ENCODE assay signal across 14 mouse cellular contexts in the genomic region with DNA sequence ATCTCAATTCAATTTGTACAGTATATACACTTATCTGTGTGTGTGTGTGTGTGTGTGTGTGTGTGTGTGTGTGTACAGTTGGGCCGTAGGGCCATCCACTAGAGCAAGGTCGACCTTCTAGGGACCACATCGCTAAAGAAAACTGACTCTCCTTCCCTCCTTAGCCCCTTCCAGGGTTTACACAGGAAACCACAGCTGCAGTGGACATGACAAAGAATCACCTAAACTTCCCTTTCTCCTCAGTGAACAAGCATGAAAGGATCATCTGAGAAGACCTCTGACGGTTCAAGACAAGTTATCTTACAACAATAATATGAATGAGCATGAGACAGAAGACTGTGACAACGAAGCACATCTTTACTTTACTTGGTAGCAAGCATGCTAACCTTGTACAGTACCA. TPM values are rescaled to one million over a fixed set of nuclear protein-coding genes. Genes with fewer than 3 reads are reported as not detected.
DNase-seq lines count a peak whose midpoint lies in the region; ATAC-seq lines count a peak whose summit lies in the region.
"Had no signal": no experiment of that assay in that cellular context is flagged by ENCODE, and none has a peak within 500 bp of the region (broad histone marks: within the 10 kb centered on the region; RNA-seq: fewer than 3 reads in every experiment).

No protein-coding gene starts in this region.

- H3K36me3 ChIP-seq in kidney, embryonic 15.5 days: no peaks in the 10 kb centered on the region
- H3K36me3 ChIP-seq in hindbrain, embryonic 15.5 days: no peaks in the 10 kb centered on the region
- H3K36me3 ChIP-seq in midbrain, embryonic 15.5 days (replicated peaks): no peaks in the 10 kb centered on the region

- DNase-seq in embryo, embryonic 9.5 days (ENCODE audit: extremely low spot score): peak; percentile 6
- DNase-seq in embryo, embryonic 10 days (ENCODE audit: low spot score): no peak
- DNase-seq in kidney, adult 8-10 months: no peak
- DNase-seq in adrenal gland, postnatal 25 days: no peak
- no peak for DNase-seq in right cerebral cortex, postnatal 4 days
- DNase-seq: heart, adult 18-20 months; lung, postnatal 4 days had no signal

- H3K4me3 ChIP-seq in kidney, embryonic 15.5 days (replicated peaks): no peak overlapping the region
- peak overlapping the region; percentile 61 for H3K4me3 ChIP-seq in hindbrain, embryonic 15.5 days
- peak overlapping the region; percentile 81 for H3K4me3 ChIP-seq in midbrain, embryonic 15.5 days

- peak overlapping the region; percentile 98 for H3K4me2 ChIP-seq in kidney, embryonic 15.5 days
- H3K4me2 ChIP-seq in hindbrain, embryonic 15.5 days: peak overlapping the region; percentile 84
- H3K4me2 ChIP-seq in midbrain, embryonic 15.5 days: peak overlapping the region; percentile 98; the same call in 1 of the 2 replicates

- 26% methylated on average over 5 of the region's 5 CpGs for WGBS in kidney, embryonic 15.5 days
- WGBS in hindbrain, embryonic 15.5 days: 25% methylated on average over 5 of the region's 5 CpGs
- 23% methylated on average over 5 of the region's 5 CpGs for WGBS in midbrain, embryonic 15.5 days

- ATAC-seq in kidney, embryonic 15.5 days (replicated peaks; ENCODE audit: low FRiP score): no peak
- no peak for ATAC-seq in hindbrain, embryonic 15.5 days (ENCODE audit: low FRiP score, low read depth)
- ATAC-seq in midbrain, embryonic 15.5 days (replicated peaks): no peak

- H3K9me3 ChIP-seq in kidney, embryonic 15.5 days (replicated peaks): no peaks in the 10 kb centered on the region
- no peaks in the 10 kb centered on the region for H3K9me3 ChIP-seq in hindbrain, embryonic 15.5 days
- H3K9me3 ChIP-seq in midbrain, embryonic 15.5 days: no peaks in the 10 kb centered on the region

- H3K4me1 ChIP-seq in kidney, embryonic 15.5 days: peaks cover 14% of the 10 kb centered on the region
- H3K4me1 ChIP-seq in hindbrain, embryonic 15.5 days (replicated peaks): peaks cover 20% of the 10 kb centered on the region
- peaks cover 13% of the 10 kb centered on the region for H3K4me1 ChIP-seq in midbrain, embryonic 15.5 days

- H3K9ac ChIP-seq in kidney, embryonic 15.5 days: no peak overlapping the region
- H3K9ac ChIP-seq in hindbrain, embryonic 15.5 days: no peak overlapping the region
- H3K9ac ChIP-seq in midbrain, embryonic 15.5 days: 0 out of 2 replicates have a peak overlapping the region, but pooled peaks have one; percentile 77

- no peak overlapping the region for H3K27ac ChIP-seq in kidney, embryonic 15.5 days
- H3K27ac ChIP-seq in hindbrain, embryonic 15.5 days (replicated peaks): no peak overlapping the region
- no peak overlapping the region for H3K27ac ChIP-seq in midbrain, embryonic 15.5 days

- H3K27me3 ChIP-seq in kidney, embryonic 15.5 days: peaks cover 56% of the 10 kb centered on the region
- H3K27me3 ChIP-seq in hindbrain, embryonic 15.5 days: peaks cover 15% of the 10 kb centered on the region
- H3K27me3 ChIP-seq in midbrain, embryonic 15.5 days (replicated peaks): peaks cover 10% of the 10 kb centered on the region

RNA-seq across cellular contexts. Expression of gene Slc27a2, which starts 0.3 kb away (rescaled TPM):
- 32.9 and 35.3 TPM in 2 replicates for polyA plus RNA-seq in kidney, embryonic 15.5 days (2015; fragmentation: Nextera tagmentation; extraction: Ambion mirVana)
- 10.5 and 10.7 TPM in 2 replicates for polyA plus RNA-seq in hindbrain, embryonic 15.5 days (2015; fragmentation: Nextera tagmentation; extraction: Ambion mirVana)
- 12.7 and 13.0 TPM in 2 replicates for polyA plus RNA-seq in midbrain, embryonic 15.5 days (2015; fragmentation: Nextera tagmentation; extraction: Ambion mirVana)
- 18.8 and 40.4 TPM in 2 replicates for total RNA-seq in adrenal gland, postnatal 25 days (2021)
- total RNA-seq: MEL had no signal
- polyA plus RNA-seq: limb, embryonic 11.5 days had no signal

RNA-seq across cellular contexts. Expression of gene Atp8b4, which starts 51.4 kb away (rescaled TPM):
- 0.18 and 0.54 TPM in 2 replicates for polyA plus RNA-seq in kidney, embryonic 15.5 days (2015; fragmentation: Nextera tagmentation; extraction: Ambion mirVana)
- polyA plus RNA-seq in hindbrain, embryonic 15.5 days (2015; fragmentation: Nextera tagmentation; extraction: Ambion mirVana): 0.08 and 0.12 TPM in 2 replicates
- 0.10 and 0.25 TPM in 2 replicates for polyA plus RNA-seq in midbrain, embryonic 15.5 days (2015; fragmentation: Nextera tagmentation; extraction: Ambion mirVana)
- total RNA-seq in adrenal gland, postnatal 25 days (2021): 0.82 and 1.00 TPM in 2 replicates
- total RNA-seq: layer of hippocampus, adult 2 months; MEL had no signal
- polyA plus RNA-seq: cortical plate, adult 2 months had no signal
